Mouse (Mus musculus): ENCODE data around the gene Egfl8.
A peak's percentile ranks its signal among the peaks of the same experiment; 100 is the strongest.

Egfl8 gene

GRCm38 (mm10) chr17:34615871-34616270 lies at the start of gene Egfl8:
TSS of gene Egfl8 (minus strand) at chr17:34615971.
- no peak for DNase-seq (ENCODE audit: low read depth)

DNA sequence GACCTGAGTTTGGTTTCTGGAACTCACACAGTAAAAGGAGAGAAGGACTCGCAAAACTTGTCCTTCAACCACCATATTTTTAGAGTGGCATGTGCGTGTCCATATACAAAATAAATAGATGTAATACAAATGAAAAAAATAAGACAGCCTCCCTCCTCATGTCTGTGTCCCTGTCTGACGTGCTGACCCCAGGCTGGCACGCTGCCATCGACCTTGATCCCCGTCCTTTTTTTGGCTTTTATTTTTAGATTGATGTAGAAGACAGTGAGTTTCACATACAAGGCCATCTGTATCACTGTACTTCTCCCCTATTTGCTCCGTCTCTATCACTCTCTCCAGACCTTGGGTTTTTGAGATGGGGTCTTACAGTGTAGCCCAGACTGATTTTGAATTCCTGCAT lies 48.7 kb upstream of the Egfl8 start:
- DNase-seq (ENCODE audit: low read depth), result no peak

DNA sequence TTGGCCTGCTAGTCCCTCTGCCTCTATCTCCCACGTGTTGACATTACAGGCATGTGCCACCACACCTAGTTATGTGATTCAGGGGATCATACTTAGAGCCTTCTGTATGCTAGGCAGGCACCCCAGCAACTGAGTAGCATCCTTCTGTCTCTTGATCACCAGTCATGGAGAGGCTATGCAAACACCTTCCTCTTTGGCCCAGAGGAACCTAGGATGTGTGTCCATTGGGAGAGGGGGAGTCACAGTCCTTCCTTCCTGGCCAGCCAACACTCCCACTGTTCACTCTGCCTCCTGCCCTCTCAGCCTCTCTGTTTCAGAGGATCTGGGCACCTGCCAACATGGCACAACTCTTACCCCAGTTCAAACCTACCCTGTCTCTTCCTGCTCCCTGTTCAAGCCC lies 47.8 kb upstream of the Egfl8 start:
- DNase-seq (ENCODE audit: low read depth), result no peak

GRCm38 (mm10) chr17:34662978-34663377 lies 47.2 kb upstream of the Egfl8 start:
- DNase-seq (ENCODE audit: low read depth), result no peak

DNA sequence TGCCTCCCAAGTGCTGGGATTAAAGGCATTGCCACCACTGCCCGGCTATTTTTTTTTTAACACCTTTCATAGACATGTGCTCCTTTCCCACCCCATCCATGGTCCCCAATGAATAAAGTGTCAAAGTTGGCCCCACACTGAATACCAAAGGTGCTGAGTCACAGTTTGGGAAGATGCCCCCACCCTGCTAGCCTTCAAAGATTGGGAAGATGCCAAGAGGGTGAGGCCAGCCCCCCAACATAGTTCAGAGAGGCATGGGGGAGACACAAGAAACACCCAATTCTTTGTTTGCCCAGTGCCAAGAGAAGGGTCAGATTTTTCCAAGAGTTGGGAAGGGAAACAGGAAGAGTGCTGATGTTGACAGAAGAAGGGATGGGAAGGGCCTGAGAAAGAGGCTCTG lies 46.7 kb upstream of the Egfl8 start:
- no peak for DNase-seq (ENCODE audit: low read depth)

DNA sequence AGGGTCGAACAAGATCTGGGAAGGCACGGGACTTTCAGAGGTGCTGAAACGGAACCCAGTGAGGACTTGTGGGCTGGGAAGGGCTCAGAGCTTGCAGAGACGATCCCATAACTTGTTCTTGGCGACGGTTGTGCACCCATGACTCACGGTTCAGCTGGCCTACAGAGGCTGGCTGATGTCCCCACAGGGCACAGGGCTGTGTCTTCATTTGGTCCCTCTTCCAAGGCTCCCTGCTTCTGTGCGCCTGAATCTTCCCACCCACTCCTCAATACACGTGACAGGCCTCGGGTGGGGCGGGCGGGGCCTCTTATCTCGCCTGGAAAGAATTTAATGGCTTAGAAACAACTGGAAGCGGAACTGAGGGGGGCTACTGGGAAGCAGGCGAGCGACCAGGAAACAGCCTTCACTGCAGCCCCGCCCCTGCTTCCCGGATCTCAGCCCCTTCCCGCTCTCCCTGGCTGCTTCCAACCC lies 45.4 kb upstream of the Egfl8 start:
- DNase-seq (ENCODE audit: low read depth), result no peak

DNA sequence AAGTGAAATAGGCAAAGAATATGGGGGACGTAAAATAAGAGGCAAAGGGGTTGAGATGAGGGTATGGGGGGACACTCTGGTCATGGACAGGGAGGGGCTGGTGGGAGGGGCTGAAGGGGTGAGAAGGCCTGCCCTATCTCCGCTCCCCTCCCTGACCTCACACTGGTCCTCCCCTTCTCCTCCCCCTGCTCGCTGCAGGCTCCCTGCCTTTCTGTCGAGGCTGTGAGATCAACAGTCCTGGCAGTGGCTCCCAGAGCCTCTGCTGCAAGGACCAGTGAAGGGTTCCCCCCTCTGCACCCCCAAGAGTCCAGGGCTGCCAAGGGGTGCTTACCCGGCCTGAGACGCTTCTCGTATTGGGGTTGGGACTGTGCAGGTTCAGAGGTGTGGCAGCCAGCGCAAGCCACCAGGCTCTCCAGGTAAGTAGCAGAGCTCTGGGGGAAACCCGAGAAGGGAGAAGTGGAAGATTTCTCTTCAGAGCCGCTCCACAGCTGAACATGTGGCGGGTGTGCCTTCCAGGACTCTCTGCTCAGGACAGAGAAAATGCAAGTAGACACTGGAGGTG lies 44.6 kb upstream of the Egfl8 start:
- DNase-seq (ENCODE audit: low read depth), result no peak

- DNase-seq (ENCODE audit: low read depth), result no peak
Measured at GRCm38 (mm10) chr17:34659897-34660214, 44.1 kb upstream of the Egfl8 start.

DNA sequence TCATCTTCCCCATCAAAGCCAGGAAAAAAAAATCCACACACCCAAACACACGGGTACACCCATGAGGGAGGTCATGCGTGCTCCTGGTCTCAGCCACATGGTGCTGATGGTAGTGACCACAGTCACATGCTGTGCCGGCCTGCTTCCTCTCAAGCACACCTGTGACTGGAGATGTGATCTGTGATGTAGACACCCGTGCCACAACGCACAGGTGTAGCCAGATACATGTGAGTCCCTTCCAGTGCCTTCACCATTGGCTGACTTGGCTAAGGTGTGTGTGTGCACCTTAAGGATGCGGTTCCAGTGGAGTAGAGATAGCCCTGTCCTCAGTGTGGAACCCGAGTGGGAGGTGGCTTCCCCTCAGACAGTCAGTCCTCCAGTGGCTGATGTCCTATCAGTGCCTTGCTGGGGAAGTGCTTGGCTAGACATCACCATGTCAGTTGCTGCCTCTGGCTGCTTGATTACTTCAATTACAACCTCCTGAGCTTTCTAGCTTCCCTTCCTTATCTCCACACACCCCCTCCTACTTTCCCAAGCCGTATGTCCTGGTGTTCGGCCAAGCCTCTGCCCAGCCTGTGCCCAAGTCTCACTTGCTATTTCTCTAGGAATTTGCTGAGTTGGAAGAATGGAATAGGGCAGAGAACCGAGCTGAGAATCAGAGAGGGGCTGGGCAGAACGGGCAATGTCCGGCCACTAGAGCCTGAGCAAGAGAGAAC lies 43.6 kb upstream of the Egfl8 start:
- DNase-seq (ENCODE audit: low read depth), result no peak

DNA sequence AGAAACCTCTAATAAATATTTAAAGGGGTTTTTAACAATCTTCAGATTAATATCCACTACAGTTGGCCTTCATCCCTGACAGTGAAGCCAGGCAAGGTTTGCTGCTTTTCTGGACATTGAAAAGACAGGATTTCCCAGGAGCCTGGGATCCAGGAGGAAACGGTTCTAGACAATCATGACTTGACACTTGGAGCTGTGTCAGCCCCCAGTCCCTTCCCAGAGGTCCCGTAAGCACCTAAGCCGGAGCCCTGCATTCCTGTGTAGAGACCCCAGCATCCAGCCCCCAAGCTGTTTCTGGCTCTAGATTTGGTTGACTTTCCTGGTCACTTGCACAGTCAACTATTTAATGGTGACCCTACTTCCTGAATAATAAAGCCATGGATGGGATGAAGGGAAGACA lies 42.8 kb upstream of the Egfl8 start:
- no peak for DNase-seq (ENCODE audit: low read depth)

DNA sequence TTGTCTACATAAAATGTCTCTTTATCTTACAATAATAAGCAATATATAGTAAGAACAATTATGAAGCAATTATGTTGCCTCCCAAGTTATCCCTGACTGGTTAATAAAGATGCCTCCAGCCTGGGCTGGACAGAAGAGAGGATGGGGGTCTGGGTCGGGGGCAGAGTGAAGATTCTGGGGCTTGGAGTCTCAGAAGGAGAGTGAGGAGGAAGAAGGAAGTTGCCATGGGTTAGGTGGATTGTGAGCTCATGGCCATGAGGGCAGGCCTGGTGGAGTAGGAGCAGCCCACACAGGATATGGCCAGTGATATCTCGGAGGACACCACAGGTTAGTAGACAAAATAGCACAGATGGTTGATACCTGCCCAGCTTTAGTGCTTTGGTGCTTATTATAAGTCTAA lies 42.4 kb upstream of the Egfl8 start:
- DNase-seq (ENCODE audit: low read depth), result no peak

GRCm38 (mm10) chr17:34657271-34657670 lies 41.5 kb upstream of the Egfl8 start:
- no peak for DNase-seq (ENCODE audit: low read depth)

DNA sequence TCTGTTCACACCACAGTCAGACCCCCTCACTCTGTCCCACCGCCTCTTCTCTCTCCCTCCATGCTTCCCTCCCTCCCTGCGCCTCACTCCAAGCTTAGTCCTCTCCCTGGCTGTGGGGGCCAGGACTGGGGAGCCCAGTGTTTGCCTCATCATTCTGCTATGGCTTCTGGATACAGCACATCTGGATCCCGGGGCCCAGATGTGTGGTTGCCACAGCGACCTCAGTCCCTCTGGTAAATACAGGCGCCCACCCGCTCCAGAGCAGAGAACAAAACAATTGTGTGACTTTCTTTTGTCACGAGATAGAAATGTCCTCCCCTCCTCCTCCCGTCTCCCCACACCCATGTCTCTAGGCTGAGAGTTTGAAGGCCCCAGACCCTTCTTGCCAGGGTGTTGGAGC lies 40.9 kb upstream of the Egfl8 start:
- DNase-seq (ENCODE audit: low read depth), result no peak

DNA sequence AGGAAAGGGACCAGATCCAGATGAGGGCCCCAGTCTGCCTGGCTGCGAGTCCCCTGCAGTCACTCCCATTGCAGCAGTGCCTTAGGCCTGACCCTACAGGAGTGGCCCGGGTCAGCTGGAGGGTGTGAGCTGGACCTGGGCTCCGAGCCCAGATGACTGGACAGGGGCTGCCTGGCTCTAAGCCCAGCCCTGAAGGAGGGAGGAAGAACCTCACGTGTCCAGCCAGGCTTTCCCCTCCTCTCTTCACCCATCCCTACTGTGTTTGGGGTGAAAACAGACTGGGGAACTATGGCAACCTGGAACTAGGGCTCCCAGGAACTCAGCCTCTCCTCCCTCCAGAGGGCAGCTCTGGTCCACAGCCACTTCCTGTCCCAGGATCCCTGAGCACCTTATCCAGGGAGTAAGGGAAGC lies 39.8 kb upstream of the Egfl8 start:
- no peak for DNase-seq (ENCODE audit: low read depth)

DNA sequence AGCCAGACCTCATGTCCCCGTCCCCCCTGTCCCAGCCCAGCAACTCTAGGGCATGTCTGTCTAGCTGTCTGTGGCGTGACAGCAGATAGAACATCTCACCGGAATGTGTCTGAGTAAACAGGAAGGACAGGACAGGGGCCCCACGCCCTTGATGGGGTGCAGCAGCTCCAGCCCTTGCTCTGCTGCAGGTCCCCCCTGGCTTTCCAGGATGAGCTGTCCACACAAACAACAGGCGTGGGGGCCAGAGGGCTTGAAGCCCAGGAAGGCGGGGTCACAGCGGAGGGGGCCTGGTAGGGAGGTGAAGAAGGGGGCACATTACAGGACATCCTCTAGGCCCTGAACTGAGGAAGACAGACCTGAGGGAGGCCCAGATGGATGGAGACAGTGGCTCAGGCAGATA lies 39.4 kb upstream of the Egfl8 start:
- DNase-seq (ENCODE audit: low read depth), result no peak

GRCm38 (mm10) chr17:34654392-34654791 lies 38.6 kb upstream of the Egfl8 start:
- no peak for DNase-seq (ENCODE audit: low read depth)

GRCm38 (mm10) chr17:34653746-34654285 lies 38.0 kb upstream of the Egfl8 start:
- DNase-seq (ENCODE audit: low read depth), result peak; percentile 64

DNA sequence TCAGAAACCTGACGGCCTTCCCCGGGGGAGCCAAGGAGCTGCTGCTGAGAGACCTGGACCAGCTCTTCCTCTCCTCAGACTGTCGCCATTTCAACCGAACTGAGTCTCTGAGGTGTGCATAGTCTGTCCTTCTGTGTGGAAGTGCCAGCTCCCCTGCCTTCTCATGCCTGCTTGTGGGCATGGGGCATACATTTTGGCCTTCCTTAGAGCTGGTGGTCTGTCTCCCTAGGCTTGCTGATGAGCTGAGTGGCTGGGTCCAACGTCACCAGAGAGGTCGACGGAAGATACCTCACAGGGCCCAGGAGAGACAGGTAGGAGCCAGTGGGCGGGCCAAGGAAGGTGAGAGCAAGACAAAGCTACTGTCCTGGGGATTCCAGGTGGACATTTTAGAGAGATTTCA lies 37.2 kb upstream of the Egfl8 start:
- DNase-seq (ENCODE audit: low read depth), result no peak

GRCm38 (mm10) chr17:34652546-34652945 lies 36.8 kb upstream of the Egfl8 start:
- no peak for DNase-seq (ENCODE audit: low read depth)

DNA sequence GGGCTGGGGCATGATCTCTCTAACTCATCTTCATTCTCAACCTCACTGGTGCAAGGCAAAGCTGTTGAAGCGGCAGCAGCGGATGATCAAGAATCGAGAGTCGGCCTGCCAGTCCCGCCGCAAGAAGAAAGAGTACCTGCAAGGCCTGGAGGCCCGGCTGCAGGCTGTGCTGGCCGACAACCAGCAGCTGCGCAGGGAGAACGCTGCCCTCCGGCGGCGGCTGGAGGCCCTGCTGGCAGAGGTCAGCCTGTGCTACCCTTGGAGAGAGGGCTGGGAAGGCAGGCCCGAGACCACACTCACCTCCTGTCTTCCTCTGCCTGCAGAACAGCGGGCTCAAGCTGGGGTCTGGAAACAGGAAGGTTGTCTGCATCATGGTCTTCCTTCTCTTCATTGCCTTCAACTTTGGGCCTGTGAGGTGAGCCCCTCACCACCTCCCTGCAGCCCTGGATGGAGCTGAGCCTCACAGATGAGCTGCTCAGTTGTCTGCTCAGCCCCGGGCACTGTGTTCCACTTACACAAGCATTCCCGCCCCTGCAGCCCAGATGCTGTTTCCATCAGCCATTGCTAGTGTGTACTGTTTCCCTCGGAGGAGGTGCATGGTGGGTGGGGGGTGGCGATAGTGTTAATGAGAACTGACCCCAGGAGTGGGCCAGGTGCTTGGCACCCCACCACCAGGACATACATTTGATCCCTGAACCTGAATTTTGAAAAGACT lies 35.9 kb upstream of the Egfl8 start:
- DNase-seq (ENCODE audit: low read depth), result no peak

DNA sequence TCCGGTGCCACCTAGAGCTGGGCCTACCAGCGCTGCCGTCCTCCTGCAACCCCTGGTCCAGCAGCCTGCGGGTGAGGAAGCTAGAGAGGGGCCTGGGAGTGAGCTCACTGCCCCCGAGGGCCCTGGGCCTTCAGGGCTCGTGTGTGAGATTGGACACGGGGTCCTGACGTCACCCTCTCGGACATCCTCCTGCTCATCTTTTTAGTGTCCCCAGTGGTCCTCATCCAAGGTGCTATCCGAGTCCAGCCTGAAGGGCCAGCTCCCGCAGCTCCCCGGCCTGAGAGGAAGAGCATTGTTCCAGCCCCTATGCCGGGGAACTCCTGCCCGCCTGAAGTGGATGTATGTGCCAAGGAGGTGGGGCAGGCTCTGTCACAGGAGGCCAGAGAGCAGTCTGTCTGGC lies 35.0 kb upstream of the Egfl8 start:
- DNase-seq (ENCODE audit: low read depth), result no peak

DNA sequence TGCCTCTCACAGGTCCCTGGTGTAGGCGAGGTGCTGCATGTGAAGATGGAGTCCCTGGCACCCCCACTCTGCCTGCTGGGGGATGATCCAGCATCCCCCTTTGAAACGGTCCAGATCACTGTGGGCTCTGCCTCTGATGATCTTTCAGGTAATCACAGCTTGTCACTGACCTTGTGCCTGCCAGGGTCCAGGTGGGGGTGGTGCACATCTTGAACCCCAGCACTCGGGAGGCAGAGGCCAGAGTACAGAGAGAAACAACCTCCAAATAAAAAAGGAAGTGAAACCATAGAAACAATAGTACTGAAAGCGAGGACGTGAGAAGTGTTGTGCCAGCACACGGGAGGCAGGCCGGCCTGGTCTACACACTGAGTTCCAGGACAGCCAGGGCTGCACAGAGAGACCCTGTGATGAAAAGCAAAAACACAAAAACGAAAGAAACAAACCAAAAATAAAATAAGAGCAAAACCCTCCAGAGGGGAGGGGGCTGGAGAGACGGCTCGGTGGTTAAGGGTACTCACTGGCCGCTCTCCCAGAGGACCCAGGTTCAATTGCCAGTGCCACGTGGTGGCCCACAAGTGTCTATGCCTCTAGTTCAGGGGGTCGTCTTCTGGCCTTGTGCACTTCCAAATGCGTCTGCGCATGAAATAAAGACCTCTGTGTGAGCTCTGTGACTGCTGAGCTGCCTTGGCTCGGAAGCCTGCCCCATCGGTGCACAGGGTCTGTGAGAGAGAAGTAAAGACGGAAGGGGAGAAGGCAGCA lies 33.5 kb upstream of the Egfl8 start:
- DNase-seq (ENCODE audit: low read depth), result no peak

Data from c-Kit-positive CD71-negative TER-119-negative erythroid progenitor cells, embryonic 14.5 days (primary cell).